Mouse (Mus musculus) hindbrain, embryonic 12.5 days (tissue): ENCODE measurements around the gene Gm3448. TPM values are rescaled to one million over a fixed set of nuclear protein-coding genes. Genes with fewer than 3 reads are reported as not detected.
"Not testable (repeated sequence)": the region's sequence is repeated elsewhere in the genome, so short reads cannot be mapped to it uniquely, and the experiment has no call there.

Experiments used
- ATAC-seq: fragments of 200-750 bp; cut with Nextera tagmentation; 2 replicates; pipeline ENCODE4 v1.8.0; 2017; ENCODE audit warnings: moderate TSS enrichment; ENCODE audit not compliant: low FRiP score
- H3K27ac ChIP-seq: fragments of 300-500 bp; sonication (generic); 2 replicates; pipeline ENCODE4 v1.5.1; 2016; ENCODE audit warnings: mild to moderate bottlenecking
- H3K27me3 ChIP-seq: fragments of 300-500 bp; sonication (generic); 2 replicates; pipeline ENCODE4 v1.6.1; 2016; ENCODE audit warnings: mild to moderate bottlenecking
- H3K36me3 ChIP-seq: fragments of 300-500 bp; sonication (generic); 2 replicates; pipeline ENCODE4 v1.6.1; 2016; ENCODE audit warnings: mild to moderate bottlenecking
- H3K4me1 ChIP-seq: fragments of 300-500 bp; sonication (generic); 2 replicates; pipeline ENCODE4 v1.6.1; 2016
- H3K4me2 ChIP-seq: fragments of 300-500 bp; sonication (generic); replicated peaks from 2 replicates; pipeline ENCODE4 v1.6.1; 2016; ENCODE audit warnings: mild to moderate bottlenecking
- H3K4me3 ChIP-seq: fragments of 300-500 bp; sonication (generic); 2 replicates; pipeline ENCODE4 v1.5.1; 2016; ENCODE audit warnings: mild to moderate bottlenecking
- H3K9ac ChIP-seq: fragments of 300-500 bp; sonication (generic); 2 replicates; pipeline ENCODE4 v1.6.1; 2016; ENCODE audit warnings: mild to moderate bottlenecking, moderate library complexity
- H3K9me3 ChIP-seq: fragments of 300-500 bp; sonication (generic); replicated peaks from 2 replicates; pipeline ENCODE4 v1.6.1; 2016; ENCODE audit warnings: mild to moderate bottlenecking
- WGBS: fragments of 180-500 bp; shearing (Covaris S2); methylation state at CpG from one replicate; pipeline ENCODE4 v1.1.7; 2016; 5-methylcytosine and 5-hydroxymethylcytosine counted together
- polyA plus RNA-seq: library from polyadenylated mRNA; unstranded; fragments of >200 nt; fragmentation: Nextera tagmentation; extraction: Ambion mirVana; gene quantifications from 2 replicates; pipeline ENCODE4 v1.2.1, GENCODE M21; 2016

The Gm3448 gene
- polyA plus RNA-seq: 5.9 and 6.5 TPM in 2 replicates

- H3K9me3 ChIP-seq, H3K4me3 ChIP-seq, H3K36me3 ChIP-seq, H3K9ac ChIP-seq, H3K4me2 ChIP-seq, H3K27me3 ChIP-seq, H3K4me1 ChIP-seq, H3K27ac ChIP-seq: not testable (repeated sequence)
- peak; percentile 98 for ATAC-seq
- no CpG with 5 or more reads among the region's 56 CpGs for WGBS
Measured at GRCm38 (mm10) chr17:15041175-15041729, at the start of gene Gm3448, which contains the start of the genes Ermard and Tcte3. Gene Gm3448 (minus strand): TSS chr17:15041537. Gene Ermard (plus strand): TSS chr17:15041208. Gene Tcte3 (minus strand): TSS chr17:15041488.

DNA sequence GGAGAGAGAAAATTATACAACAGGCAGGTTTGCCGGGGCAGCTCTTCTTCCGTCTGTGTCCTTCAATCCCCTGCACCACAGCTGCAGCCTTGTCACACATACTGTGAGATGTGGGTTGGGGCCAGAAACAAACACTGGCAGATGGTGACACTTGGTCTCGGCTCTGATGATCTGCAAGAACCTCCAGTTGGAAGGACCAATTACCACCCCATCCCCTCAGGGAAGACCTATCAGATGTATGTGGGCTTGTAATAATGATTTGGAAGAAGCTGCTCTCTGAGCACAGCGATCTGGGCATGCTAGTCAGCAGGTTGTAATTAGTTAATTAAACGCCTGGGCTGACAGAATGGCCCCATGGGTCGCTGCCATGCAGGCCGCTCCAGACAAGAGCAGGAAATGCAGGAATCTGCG is 47.3 kb upstream of the Gm3448 start:
- no peak overlapping the region for H3K9ac ChIP-seq
- 10% methylated on average over 8 of the region's 8 CpGs for WGBS
- no peak overlapping the region for H3K4me3 ChIP-seq
- H3K36me3 ChIP-seq: no peaks in the 10 kb centered on the region
- H3K9me3 ChIP-seq: no peaks in the 10 kb centered on the region
- peak overlapping the region; percentile 66 for H3K27ac ChIP-seq
- peak; percentile 89 for ATAC-seq
- no peaks in the 10 kb centered on the region for H3K27me3 ChIP-seq
- H3K4me2 ChIP-seq: no peak overlapping the region; the same call in 1 of the 2 replicates
- peaks cover 26% of the 10 kb centered on the region for H3K4me1 ChIP-seq

GRCm38 (mm10) chr17:15088166-15088565 is 46.8 kb upstream of the Gm3448 start:
- H3K4me2 ChIP-seq: no peak overlapping the region; the same call in 1 of the 2 replicates
- no peak overlapping the region for H3K4me3 ChIP-seq
- H3K27me3 ChIP-seq: no peaks in the 10 kb centered on the region
- no peak overlapping the region for H3K9ac ChIP-seq
- peak; percentile 70 for ATAC-seq
- 29% methylated on average over 2 of the region's 2 CpGs for WGBS
- peaks cover 23% of the 10 kb centered on the region for H3K4me1 ChIP-seq
- no peaks in the 10 kb centered on the region for H3K36me3 ChIP-seq
- H3K27ac ChIP-seq: peak overlapping the region; percentile 66
- H3K9me3 ChIP-seq: no peaks in the 10 kb centered on the region

DNA sequence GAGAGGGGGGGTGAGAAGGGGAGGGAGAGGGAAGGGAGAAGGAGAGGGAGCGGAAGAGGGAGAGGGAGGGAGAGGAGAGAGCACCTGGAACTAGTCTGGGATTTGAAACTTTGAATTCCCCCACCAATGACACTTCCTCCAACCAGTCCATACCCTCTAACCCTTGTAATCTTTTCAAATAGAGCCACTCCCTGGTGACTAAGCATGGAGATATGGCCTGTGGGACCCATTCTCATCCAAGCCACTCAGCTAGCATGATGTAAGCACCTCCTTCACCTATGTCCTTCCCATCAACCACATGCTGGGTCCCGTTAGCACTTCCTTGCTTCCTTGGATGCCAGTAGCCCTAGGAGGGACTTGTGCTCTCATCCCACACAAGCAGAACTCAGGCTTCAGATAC is 43.7 kb upstream of the Gm3448 start:
- WGBS: 81% methylated on average over 2 of the region's 2 CpGs
- Histone ChIP-seq H3K27ac (no peak overlapping the region), H3K4me3 (no peak overlapping the region), H3K4me1 (peaks cover 23% of the 10 kb centered on the region), H3K27me3 (peaks cover 4% of the 10 kb centered on the region; the same call in 1 of the 2 replicates), H3K36me3 (no peaks in the 10 kb centered on the region), H3K9me3 (no peaks in the 10 kb centered on the region), H3K9ac (no peak overlapping the region), H3K4me2 (no peak overlapping the region)
- no peak for ATAC-seq

DNA sequence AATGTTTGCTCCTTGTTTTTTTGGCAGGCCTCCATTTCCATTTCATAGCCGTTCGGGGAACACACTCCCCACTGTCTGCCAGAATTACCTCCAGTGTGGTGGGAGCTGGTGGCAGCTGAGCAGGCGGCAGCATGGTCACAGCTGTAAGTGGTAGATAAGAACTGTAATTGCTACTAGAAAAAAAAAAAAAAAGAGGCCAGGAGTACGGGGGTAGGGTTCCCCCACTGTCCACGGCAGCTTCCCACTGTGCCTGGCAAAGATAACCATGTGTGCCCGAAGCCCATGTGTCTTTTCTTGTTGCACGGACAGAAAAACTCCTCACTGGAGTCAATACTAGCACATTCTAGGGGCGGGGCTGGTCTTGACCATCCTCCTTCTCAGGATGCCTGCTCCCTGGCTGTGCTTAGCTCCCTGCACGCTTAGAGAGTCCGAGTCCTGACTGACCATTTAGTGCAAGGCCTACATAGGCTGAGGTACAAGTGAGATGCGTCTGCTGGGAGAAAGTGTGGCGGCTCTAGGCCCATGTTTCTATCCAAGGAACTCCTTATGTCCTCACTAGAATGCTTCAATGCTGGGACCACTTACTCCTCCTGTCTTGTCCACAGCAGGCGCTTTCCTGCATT is 43.0 kb upstream of the Gm3448 start:
- 61% methylated on average over 13 of the region's 13 CpGs for WGBS
- H3K4me1 ChIP-seq: peaks cover 19% of the 10 kb centered on the region
- no peak overlapping the region for H3K4me2 ChIP-seq
- peaks cover 4% of the 10 kb centered on the region; the same call in 1 of the 2 replicates for H3K27me3 ChIP-seq
- H3K36me3 ChIP-seq: no peaks in the 10 kb centered on the region
- no peaks in the 10 kb centered on the region for H3K9me3 ChIP-seq
- ATAC-seq: no peak
- no peak overlapping the region for H3K27ac ChIP-seq
- H3K9ac ChIP-seq: no peak overlapping the region
- no peak overlapping the region for H3K4me3 ChIP-seq

GRCm38 (mm10) chr17:15077536-15077935 is 36.2 kb upstream of the Gm3448 start:
- Histone ChIP-seq H3K27me3 (peaks cover 6% of the 10 kb centered on the region), H3K27ac (no peak overlapping the region), H3K4me2 (no peak overlapping the region), H3K4me1 (no peaks in the 10 kb centered on the region), H3K9me3 (no peaks in the 10 kb centered on the region), H3K9ac (no peak overlapping the region), H3K36me3 (no peaks in the 10 kb centered on the region), H3K4me3 (no peak overlapping the region)
- ATAC-seq: no peak
- 49% methylated on average over 2 of the region's 2 CpGs for WGBS

DNA sequence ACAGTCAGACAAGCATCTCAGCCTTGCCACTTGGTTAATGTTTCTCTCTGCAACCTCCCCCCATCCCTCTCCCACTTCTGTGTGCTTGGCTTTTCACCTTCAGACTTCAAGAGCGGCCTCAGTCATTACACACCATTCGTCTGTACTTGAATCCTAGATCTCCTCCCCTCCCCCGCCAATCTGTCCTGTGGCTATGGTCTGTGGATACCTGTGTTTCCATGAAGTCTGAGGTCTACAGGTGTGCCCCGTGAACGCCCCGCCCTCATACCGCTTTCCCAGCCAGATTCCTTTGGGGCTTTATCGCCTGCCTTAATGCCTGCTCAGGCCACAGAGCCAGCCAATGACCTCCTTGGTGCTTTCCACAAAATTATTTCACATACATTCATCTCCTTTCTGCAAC is 33.7 kb upstream of the Gm3448 start:
- Histone ChIP-seq H3K4me2 (no peak overlapping the region), H3K4me1 (no peaks in the 10 kb centered on the region), H3K27me3 (peaks cover 3% of the 10 kb centered on the region; the same call in 1 of the 2 replicates), H3K36me3 (no peaks in the 10 kb centered on the region), H3K9ac (no peak overlapping the region), H3K27ac (no peak overlapping the region), H3K4me3 (no peak overlapping the region), H3K9me3 (no peaks in the 10 kb centered on the region)
- 79% methylated on average over 8 of the region's 8 CpGs for WGBS
- no peak for ATAC-seq

GRCm38 (mm10) chr17:15072211-15072610 is 30.9 kb upstream of the Gm3448 start:
- Histone ChIP-seq H3K27ac (no peak overlapping the region), H3K27me3 (no peaks in the 10 kb centered on the region; the same call in 1 of the 2 replicates), H3K4me3 (no peak overlapping the region), H3K4me2 (no peak overlapping the region), H3K9me3 (no peaks in the 10 kb centered on the region), H3K4me1 (no peaks in the 10 kb centered on the region), H3K36me3 (no peaks in the 10 kb centered on the region), H3K9ac (no peak overlapping the region)
- 70% methylated on average over 2 of the region's 2 CpGs for WGBS
- ATAC-seq: peak; percentile 30; the same call in 1 of the 2 replicates

- no peak for ATAC-seq
- WGBS: 82% methylated on average over 2 of the region's 2 CpGs
- no peak overlapping the region for H3K9ac ChIP-seq
Measured at GRCm38 (mm10) chr17:15069124-15069523, 27.8 kb upstream of the Gm3448 start.

DNA sequence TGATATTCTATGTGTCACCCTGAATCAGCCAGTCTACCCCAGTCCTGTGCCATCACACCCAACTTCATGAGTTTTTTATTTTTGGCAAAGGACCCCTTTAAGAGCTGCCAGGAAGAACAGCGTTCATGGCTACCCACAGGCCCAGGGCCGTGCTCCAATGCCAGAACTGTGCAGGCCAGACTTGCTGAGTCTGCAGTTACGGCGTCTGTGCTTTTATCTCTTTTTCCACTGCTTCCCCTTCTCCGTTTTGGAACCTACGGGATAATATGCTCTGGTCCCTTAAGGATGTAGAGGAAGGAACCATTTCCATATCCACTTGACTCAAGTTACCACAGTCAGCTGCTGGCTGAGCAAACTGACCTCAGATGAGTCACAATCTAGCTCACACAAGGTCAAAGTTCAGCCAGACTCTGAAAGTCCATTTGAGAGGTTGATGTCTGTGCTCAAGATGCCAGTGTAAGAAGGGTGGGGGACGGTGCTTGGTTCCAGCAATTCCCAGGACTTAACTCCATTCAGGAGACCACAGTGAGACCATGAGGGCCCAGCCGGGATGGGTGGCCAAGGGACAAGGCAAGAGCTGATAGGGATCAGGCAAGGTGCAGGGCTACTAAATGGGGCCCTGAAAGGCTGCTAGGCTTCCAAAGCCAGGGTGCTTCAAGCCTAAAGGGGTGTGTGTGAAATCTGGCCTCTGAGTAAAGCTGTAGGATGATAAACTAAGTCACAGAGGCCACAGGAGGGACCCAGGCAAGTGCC is 26.9 kb upstream of the Gm3448 start:
- Histone ChIP-seq H3K4me2 (no peak overlapping the region), H3K9ac (no peak overlapping the region), H3K27ac (no peak overlapping the region), H3K9me3 (no peaks in the 10 kb centered on the region), H3K4me1 (peaks cover 8% of the 10 kb centered on the region), H3K27me3 (no peaks in the 10 kb centered on the region), H3K36me3 (peaks cover 10% of the 10 kb centered on the region; the same call in 1 of the 2 replicates), H3K4me3 (no peak overlapping the region)
- WGBS: 72% methylated on average over 8 of the region's 8 CpGs
- ATAC-seq: no peak

More at GRCm38 (mm10) chr17:15069124-15069523, 27.8 kb upstream of the Gm3448 start:
- no peak overlapping the region for H3K4me3 ChIP-seq
- no peaks in the 10 kb centered on the region for H3K9me3 ChIP-seq
- H3K27me3 ChIP-seq: no peaks in the 10 kb centered on the region; the same call in 1 of the 2 replicates
- H3K4me1 ChIP-seq: peaks cover 8% of the 10 kb centered on the region
- no peak overlapping the region for H3K4me2 ChIP-seq
- H3K27ac ChIP-seq: no peak overlapping the region
- 0 out of 2 replicates have a peak, but pooled peaks cover 2% of the 10 kb centered on the region for H3K36me3 ChIP-seq

DNA sequence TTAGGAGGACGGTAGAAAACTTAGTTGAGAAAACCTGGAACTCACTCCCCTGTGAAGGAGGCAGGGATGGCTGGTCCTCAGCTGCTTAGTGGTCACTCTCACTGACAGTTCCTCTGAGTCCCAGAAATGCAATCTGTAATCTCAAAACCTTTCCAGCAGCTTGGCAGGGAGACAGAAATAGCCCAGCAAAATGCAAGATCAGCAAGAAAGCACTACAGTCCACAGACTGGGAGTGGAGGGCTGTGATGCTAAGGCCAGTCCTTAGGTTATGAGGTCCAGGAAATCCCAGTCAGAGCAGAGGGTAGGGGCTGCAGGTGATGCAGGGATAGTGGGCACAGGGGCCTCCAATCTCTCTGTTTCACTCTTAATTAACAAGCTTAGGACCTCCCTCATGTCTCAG is 25.6 kb upstream of the Gm3448 start:
- Histone ChIP-seq H3K4me1 (peaks cover 8% of the 10 kb centered on the region), H3K4me3 (no peak overlapping the region), H3K4me2 (no peak overlapping the region), H3K27me3 (no peaks in the 10 kb centered on the region), H3K9ac (no peak overlapping the region), H3K27ac (no peak overlapping the region), H3K36me3 (peaks cover 22% of the 10 kb centered on the region), H3K9me3 (no peaks in the 10 kb centered on the region)
- WGBS: 71% methylated on average over 1 of the region's 1 CpGs
- ATAC-seq: no peak

DNA sequence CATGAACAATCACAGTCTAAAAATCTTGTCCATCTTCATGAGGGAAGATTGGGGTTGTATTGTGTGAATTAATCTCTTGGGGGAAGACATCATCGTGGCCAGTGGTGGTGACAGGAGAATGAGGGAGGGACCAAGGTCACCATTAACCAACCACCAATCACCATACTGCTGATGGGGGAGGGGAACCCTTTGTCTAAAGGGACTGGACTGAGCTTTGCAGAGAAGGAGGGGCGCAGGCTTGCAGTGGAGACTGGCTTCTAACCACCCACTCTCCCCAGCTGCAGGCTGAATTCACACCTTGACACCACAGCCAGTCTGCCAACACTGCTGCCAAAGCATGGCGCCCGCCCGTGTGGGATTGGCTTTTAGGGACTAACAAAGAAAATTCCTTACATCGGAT is 24.7 kb upstream of the Gm3448 start:
- Histone ChIP-seq H3K27ac (peak overlapping the region; percentile 68), H3K9ac (0 out of 2 replicates have a peak overlapping the region, but pooled peaks have one; percentile 8), H3K27me3 (no peaks in the 10 kb centered on the region), H3K4me2 (peak overlapping the region; percentile 35), H3K4me1 (peaks cover 8% of the 10 kb centered on the region), H3K9me3 (no peaks in the 10 kb centered on the region), H3K4me3 (no peak overlapping the region; the same call in 1 of the 2 replicates), H3K36me3 (peaks cover 29% of the 10 kb centered on the region)
- 50% methylated on average over 6 of the region's 6 CpGs for WGBS
- peak; percentile 90 for ATAC-seq
